ENCODE assay signal across 9 mouse cellular contexts in genomic region chr12:53146460-53147050, GRCm38 (mm10).
DNase-seq lines count a peak whose midpoint lies in the region; ATAC-seq and TF ChIP-seq lines count a peak whose summit lies in the region.
"Had no signal": no experiment of that assay in that cellular context is flagged by ENCODE, and none has a peak within 500 bp of the region (broad histone marks: within the 10 kb centered on the region; RNA-seq: fewer than 3 reads in every experiment).

No protein-coding gene starts in this region.

- no peak overlapping the region for H3K9ac ChIP-seq in stomach, embryonic 16.5 days (ENCODE audit: low read length)

- ATAC-seq in stomach, embryonic 16.5 days (ENCODE audit: insufficient read depth, low FRiP score), result peak; percentile 44; the same call in 1 of the 2 replicates

- 39% methylated on average over 11 of the region's 11 CpGs for WGBS in stomach, embryonic 16.5 days

- intact Hi-C loops in gastrocnemius, adult 2 months (cut with DNase I), result no loop called here

- no peaks in the 10 kb centered on the region for H3K36me3 ChIP-seq in stomach, embryonic 16.5 days (ENCODE audit: control insufficient read depth, insufficient read depth, low read length)

- peak overlapping the region; percentile 35; the same call in 1 of the 2 replicates for H3K4me2 ChIP-seq in stomach, embryonic 16.5 days (ENCODE audit: low read depth, low read length)

- peaks cover 7% of the 10 kb centered on the region; the same call in 1 of the 2 replicates for H3K4me1 ChIP-seq in stomach, embryonic 16.5 days (ENCODE audit: control insufficient read depth, insufficient read depth, low read length)
- H3K4me1 ChIP-seq: megakaryocyte, embryonic 14.5 days had no signal

- TF ChIP-seq CTCF in gastrocnemius, adult 2 months (IDR thresholded peaks at IDR 0.05), result no peak

- no peak overlapping the region for H3K27ac ChIP-seq in gastrocnemius, adult 2 months
- no peak overlapping the region for H3K27ac ChIP-seq in stomach, embryonic 16.5 days (ENCODE audit: low read length)

- peak overlapping the region; percentile 5; the same call in 1 of the 2 replicates for H3K4me3 ChIP-seq in gastrocnemius, adult 2 months
- H3K4me3 ChIP-seq in stomach, embryonic 16.5 days (replicated peaks; ENCODE audit: low read length), result no peak overlapping the region
- H3K4me3 ChIP-seq: megakaryocyte, embryonic 14.5 days had no signal

- H3K9me3 ChIP-seq in stomach, embryonic 16.5 days (replicated peaks; ENCODE audit: control insufficient read depth, low read length), result no peaks in the 10 kb centered on the region

- peak; percentile 23 for DNase-seq in gastrocnemius, adult 2 months
- DNase-seq in gastrocnemius, postnatal 25 days, result no peak
- DNase-seq in urinary bladder, postnatal 14 days (ENCODE audit: low spot score), result peak; percentile 10
- no peak for DNase-seq in urinary bladder, postnatal 4 days (ENCODE audit: low spot score in 2 of 2)
- peak; percentile 32 for DNase-seq in layer of hippocampus, adult 11-12 months (ENCODE audit: low spot score)
- no peak for DNase-seq in ovary, postnatal 14 days (ENCODE audit: low spot score)
- DNase-seq in thymus, postnatal 0 days (ENCODE audit: low spot score), result no peak

- no peaks in the 10 kb centered on the region for H3K27me3 ChIP-seq in stomach, embryonic 16.5 days (ENCODE audit: control insufficient read depth, insufficient read depth, low read length)
- H3K27me3 ChIP-seq: megakaryocyte, embryonic 14.5 days had no signal

Comparison
In these comparisons a context has a peak if more than half of its experiments do, and no peak if none do; other contexts are left out.
1. DNase-seq: peak in gastrocnemius, adult 2 months (single experiment), urinary bladder, postnatal 14 days (single experiment) and layer of hippocampus, adult 11-12 months (single experiment); none in gastrocnemius, postnatal 25 days (single experiment), urinary bladder, postnatal 4 days (0 of 2), ovary, postnatal 14 days (single experiment) and thymus, postnatal 0 days (single experiment).